Mouse (Mus musculus) thymus, adult 2 months (tissue): ENCODE results near the gene Farp1.

Source experiments
- CTCF ChIP-seq: fragments of 200-500 bp; IDR thresholded peaks from 2 replicates; pipeline ENCODE4 v1.5.1; 2012; ENCODE audit warnings: mild to moderate bottlenecking, control low read depth, low read length, moderate library complexity, borderline replicate concordance; ENCODE audit not compliant: control insufficient read depth, poor library complexity, insufficient read depth; ENCODE audit errors: extremely low read depth
- POLR2A ChIP-seq: fragments of 200-500 bp; IDR thresholded peaks from 2 replicates; pipeline ENCODE4 v1.6.1; 2012; ENCODE audit warnings: mild to moderate bottlenecking, low read length, control low read depth, moderate library complexity; ENCODE audit not compliant: control insufficient read depth, poor library complexity, insufficient read depth; ENCODE audit errors: extremely low read depth

GRCm38 (mm10) chr14:121200353-121200752 is 165.4 kb downstream of the Farp1 start:
- TF ChIP-seq CTCF (no peak), POLR2A (no peak)
